Mouse (Mus musculus) large intestine, adult 2 months (tissue): ENCODE measurements around the gene Hcst. TPM values are rescaled to one million over a fixed set of nuclear protein-coding genes. Genes with fewer than 3 reads are reported as not detected.

Source experiments
- DNase-seq: peaks from one replicate; pipeline ENCODE4 v3.0.0-alpha.2; 2012; ENCODE audit warnings: low read depth, low spot score
- WGBS: fragments of 180-500 bp; shearing (Covaris S2); methylation state at CpG from one replicate; pipeline ENCODE4 v1.1.7; 2018; 5-methylcytosine and 5-hydroxymethylcytosine counted together
- polyA plus RNA-seq: library from polyadenylated mRNA; depleted of rRNA; stranded (reverse); fragments of >200 nt; gene quantifications from 2 replicates; pipeline ENCODE4 v1.2.3, GENCODE M21; 2012

Gene Hcst
- polyA plus RNA-seq, 1 experiment: 18.0 TPM

GRCm38 (mm10) chr7:30435156-30435555 is 15.5 kb upstream of the Hcst start:
- 46% methylated on average over 9 of the region's 9 CpGs for WGBS
- no peak for DNase-seq

- no peak for DNase-seq
Observed at GRCm38 (mm10) chr7:30434701-30435100, 15.0 kb upstream of the Hcst start.

GRCm38 (mm10) chr7:30434238-30434637 is 14.6 kb upstream of the Hcst start:
- no peak for DNase-seq

More at GRCm38 (mm10) chr7:30434701-30435100, 15.0 kb upstream of the Hcst start:
- WGBS: 64% methylated on average over 10 of the region's 10 CpGs

GRCm38 (mm10) chr7:30431793-30432192 is 12.1 kb upstream of the Hcst start:
- 8% methylated on average over 3 of the region's 3 CpGs for WGBS

More at GRCm38 (mm10) chr7:30434238-30434637, 14.6 kb upstream of the Hcst start:
- WGBS: 4% methylated on average over 10 of the region's 10 CpGs

GRCm38 (mm10) chr7:30430191-30430590 is 10.5 kb upstream of the Hcst start:
- 26% methylated on average over 2 of the region's 2 CpGs for WGBS
- no peak for DNase-seq

More at GRCm38 (mm10) chr7:30431793-30432192, 12.1 kb upstream of the Hcst start:
- no peak for DNase-seq

GRCm38 (mm10) chr7:30429327-30429726 is 9.7 kb upstream of the Hcst start:
- DNase-seq: no peak

GRCm38 (mm10) chr7:30423071-30423641 is 3.5 kb upstream of the Hcst start:
- WGBS: 35% methylated on average over 23 of the region's 23 CpGs
- no peak for DNase-seq

GRCm38 (mm10) chr7:30422560-30422959 is 2.9 kb upstream of the Hcst start:
- WGBS: 5% methylated on average over 9 of the region's 9 CpGs
- DNase-seq: no peak

GRCm38 (mm10) chr7:30421890-30422435 is 2.3 kb upstream of the Hcst start:
- WGBS: under 1% methylated on average over 45 of the region's 45 CpGs

GRCm38 (mm10) chr7:30421175-30421889 is 1.7 kb upstream of the Hcst start, which contains the start of gene Nfkbid:
TSS of gene Nfkbid (plus strand) at chr7:30421732.
- WGBS: 3% methylated on average over 31 of the region's 31 CpGs
- peak; percentile 60 for DNase-seq

More at GRCm38 (mm10) chr7:30421890-30422435, 2.3 kb upstream of the Hcst start:
- peak; percentile 74 for DNase-seq

- no peak for DNase-seq
- 38% methylated on average over 3 of the region's 3 CpGs for WGBS
Observed at GRCm38 (mm10) chr7:30420673-30421072, 1.0 kb upstream of the Hcst start.

- WGBS: 67% methylated on average over 9 of the region's 9 CpGs
- no peak for DNase-seq
Observed at GRCm38 (mm10) chr7:30417856-30418255, 1.8 kb downstream of the Hcst start.

- no peak for DNase-seq
- WGBS: 57% methylated on average over 5 of the region's 5 CpGs
Observed at GRCm38 (mm10) chr7:30413596-30413995, 6.1 kb downstream of the Hcst start, which contains the start of gene Tyrobp. TSS of gene Tyrobp (plus strand) at chr7:30413760.

GRCm38 (mm10) chr7:30412735-30413147 is 6.9 kb downstream of the Hcst start:
- WGBS: 53% methylated on average over 4 of the region's 4 CpGs
- no peak for DNase-seq

GRCm38 (mm10) chr7:30411023-30411422 is 8.6 kb downstream of the Hcst start:
- 78% methylated on average over 3 of the region's 3 CpGs for WGBS
- DNase-seq: no peak

GRCm38 (mm10) chr7:30409789-30410188 is 9.9 kb downstream of the Hcst start:
- WGBS: 34% methylated on average over 2 of the region's 2 CpGs
- no peak for DNase-seq

GRCm38 (mm10) chr7:30408639-30409038 is 11.0 kb downstream of the Hcst start:
- 72% methylated on average over 3 of the region's 3 CpGs for WGBS
- DNase-seq: no peak

- no peak for DNase-seq
- 60% methylated on average over 4 of the region's 4 CpGs for WGBS
Observed at GRCm38 (mm10) chr7:30402343-30402742, 17.3 kb downstream of the Hcst start.

- no peak for DNase-seq
- whole genome bisulfite sequencing: 54% methylated on average over 7 of the region's 7 CpGs
Observed at GRCm38 (mm10) chr7:30399671-30400070, 20.0 kb downstream of the Hcst start.

GRCm38 (mm10) chr7:30394871-30395270 is 24.8 kb downstream of the Hcst start:
- no peak for DNase-seq
- 53% methylated on average over 2 of the region's 2 CpGs for WGBS

- no peak for DNase-seq
- 44% methylated on average over 11 of the region's 11 CpGs for WGBS
Observed at GRCm38 (mm10) chr7:30394379-30394778, 25.3 kb downstream of the Hcst start.
